Mouse (Mus musculus): ENCODE results near the gene Gm44805. TPM values are rescaled to one million over a fixed set of nuclear protein-coding genes. Genes with fewer than 3 reads are reported as not detected.

Gm44805 gene
- polyA plus RNA-seq, 1 experiment from 2014 or later = not detected

DNA sequence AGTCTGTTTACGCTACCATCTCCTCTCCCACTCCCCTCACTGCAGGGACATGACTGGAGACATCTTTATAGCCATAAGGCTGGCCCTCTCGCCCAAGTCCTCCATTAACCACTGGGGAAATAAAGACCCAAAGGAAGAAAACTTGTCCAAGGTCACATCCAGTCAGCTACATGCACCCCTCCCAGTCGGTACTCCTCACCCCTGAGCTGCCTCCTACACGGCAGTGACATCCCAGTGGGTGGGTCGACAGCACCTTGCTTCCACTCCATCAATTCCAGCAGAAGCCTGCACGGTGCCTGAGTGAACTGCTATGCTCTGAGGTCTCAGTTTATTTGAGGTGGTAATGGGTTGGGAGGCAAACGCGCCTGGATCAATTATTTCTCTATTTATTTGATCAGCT lies 17.3 kb downstream of the Gm44805 start:
- ATAC-seq (no peak), DNase-seq (ENCODE audit: low spot score) (no peak)
- H3K27ac ChIP-seq (ENCODE audit: low read depth, low read length) = no peak overlapping the region
- H3K36me3 ChIP-seq (ENCODE audit: control insufficient read depth, insufficient read depth, low read length) = peaks cover 23% of the 10 kb centered on the region
- H3K27me3 ChIP-seq (replicated peaks; ENCODE audit: control insufficient read depth, insufficient read depth, low read length) = no peaks in the 10 kb centered on the region
- no peaks in the 10 kb centered on the region for H3K9me3 ChIP-seq (replicated peaks; ENCODE audit: control insufficient read depth, low read length)
- peaks cover 12% of the 10 kb centered on the region for H3K4me1 ChIP-seq (ENCODE audit: control insufficient read depth, insufficient read depth, low read length)
- peak overlapping the region; percentile 98 for H3K9ac ChIP-seq (ENCODE audit: low read length)
- H3K4me3 ChIP-seq (ENCODE audit: low read depth, low read length) = peak overlapping the region; percentile 100
- peak overlapping the region; percentile 92 for H3K4me2 ChIP-seq (ENCODE audit: low read length)
- WGBS = 25% methylated on average over 8 of the region's 8 CpGs

DNA sequence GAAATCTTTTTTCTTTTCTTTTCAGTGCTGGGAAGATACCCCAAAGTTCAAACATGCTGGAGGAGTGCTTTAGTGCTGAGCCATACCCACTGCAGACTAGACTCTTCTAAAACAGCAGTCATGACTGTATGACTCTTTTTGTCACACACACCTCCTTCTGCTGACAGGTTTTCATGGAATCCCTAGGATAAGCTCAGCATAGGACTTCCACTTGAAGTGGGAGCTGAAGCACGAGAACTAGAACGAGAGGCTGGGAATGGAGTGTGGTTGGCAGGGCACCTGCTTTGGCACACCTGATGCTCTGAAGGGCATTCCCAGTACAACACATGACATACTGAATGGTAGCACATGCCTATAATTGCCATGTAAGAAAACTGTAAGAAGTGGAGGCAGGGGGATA lies 28.6 kb downstream of the Gm44805 start:
- H3K27me3 ChIP-seq (replicated peaks; ENCODE audit: control insufficient read depth, insufficient read depth, low read length) = no peaks in the 10 kb centered on the region
- no peaks in the 10 kb centered on the region for H3K4me1 ChIP-seq (ENCODE audit: control insufficient read depth, insufficient read depth, low read length)
- ATAC-seq = no peak
- no peak for DNase-seq (ENCODE audit: low spot score)
- no peak overlapping the region for H3K4me2 ChIP-seq (ENCODE audit: low read length)
- H3K4me3 ChIP-seq (ENCODE audit: low read depth, low read length) = no peak overlapping the region
- H3K9ac ChIP-seq (ENCODE audit: low read length) = no peak overlapping the region
- H3K36me3 ChIP-seq (ENCODE audit: control insufficient read depth, insufficient read depth, low read length) = peaks cover 73% of the 10 kb centered on the region
- WGBS = 100% methylated on average over 2 of the region's 2 CpGs
- no peak overlapping the region for H3K27ac ChIP-seq (ENCODE audit: low read depth, low read length)
- no peaks in the 10 kb centered on the region for H3K9me3 ChIP-seq (replicated peaks; ENCODE audit: control insufficient read depth, low read length)

DNA sequence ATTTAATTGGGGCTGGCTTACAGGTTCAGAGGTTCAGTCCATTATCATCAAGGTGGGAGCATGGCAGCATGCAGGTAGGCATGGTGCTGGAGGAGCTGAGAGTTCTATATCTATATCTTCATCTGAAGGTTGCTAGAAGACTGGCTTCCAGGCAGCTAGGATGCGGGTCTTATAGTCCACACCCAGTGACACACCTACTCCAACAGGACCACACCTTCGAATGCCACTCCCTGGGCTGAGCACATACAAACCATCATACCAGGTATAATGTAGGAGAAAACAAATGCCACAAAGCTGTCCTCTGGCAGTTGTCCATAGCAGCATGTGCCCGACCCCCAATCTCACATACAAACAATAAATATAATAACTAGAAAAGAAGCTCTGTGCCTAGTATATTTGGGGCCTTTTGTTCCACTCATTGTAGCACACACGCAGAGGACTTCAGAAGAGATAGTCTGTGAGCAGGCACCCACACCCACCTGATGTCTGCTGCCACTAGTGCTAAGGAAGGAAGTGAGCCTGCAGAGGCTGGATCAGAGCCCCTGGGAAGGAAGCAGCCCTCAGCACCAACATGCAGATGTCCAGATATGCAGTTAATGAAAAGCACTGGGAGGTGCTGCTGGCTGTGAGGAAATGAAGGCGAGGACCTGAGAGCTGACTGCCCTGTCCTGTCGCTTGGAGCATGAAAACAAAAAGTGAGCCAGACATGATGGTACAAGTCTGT lies 30.0 kb downstream of the Gm44805 start:
- H3K4me3 ChIP-seq (ENCODE audit: low read depth, low read length) = no peak overlapping the region
- H3K27me3 ChIP-seq (replicated peaks; ENCODE audit: control insufficient read depth, insufficient read depth, low read length) = no peaks in the 10 kb centered on the region
- H3K4me2 ChIP-seq (ENCODE audit: low read length) = no peak overlapping the region
- WGBS = 95% methylated on average over 6 of the region's 6 CpGs
- no peaks in the 10 kb centered on the region for H3K9me3 ChIP-seq (replicated peaks; ENCODE audit: control insufficient read depth, low read length)
- H3K27ac ChIP-seq (ENCODE audit: low read depth, low read length) = no peak overlapping the region
- DNase-seq (ENCODE audit: low spot score) (no peak), ATAC-seq (no peak)
- no peak overlapping the region for H3K9ac ChIP-seq (ENCODE audit: low read length)
- no peaks in the 10 kb centered on the region for H3K4me1 ChIP-seq (ENCODE audit: control insufficient read depth, insufficient read depth, low read length)
- H3K36me3 ChIP-seq (ENCODE audit: control insufficient read depth, insufficient read depth, low read length) = peaks cover 75% of the 10 kb centered on the region

DNA sequence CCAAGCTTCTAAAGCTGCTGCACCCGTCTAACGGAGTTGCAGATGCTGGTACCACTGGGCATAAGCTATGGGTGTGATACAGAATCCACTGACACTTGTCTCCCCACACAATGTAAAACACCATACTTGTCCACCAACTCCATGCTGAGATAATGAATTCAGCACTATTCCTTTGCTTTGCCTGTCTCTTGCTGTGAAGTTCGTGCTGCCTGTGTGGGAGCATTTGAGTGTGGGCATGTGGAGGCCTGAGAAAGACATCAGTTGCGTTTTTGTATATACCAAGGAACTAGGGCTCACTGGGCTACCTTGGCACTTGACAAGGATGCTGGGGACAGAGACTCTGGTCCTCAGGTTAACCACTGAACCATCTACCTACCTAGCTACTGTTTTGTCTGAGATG lies 40.0 kb downstream of the Gm44805 start:
- DNase-seq (ENCODE audit: low spot score) (no peak), ATAC-seq (no peak)
- Histone ChIP-seq H3K36me3 (ENCODE audit: control insufficient read depth, insufficient read depth, low read length) (peaks cover 95% of the 10 kb centered on the region), H3K4me1 (ENCODE audit: control insufficient read depth, insufficient read depth, low read length) (no peaks in the 10 kb centered on the region), H3K27me3 (replicated peaks; ENCODE audit: control insufficient read depth, insufficient read depth, low read length) (no peaks in the 10 kb centered on the region), H3K9ac (ENCODE audit: low read length) (no peak overlapping the region), H3K9me3 (replicated peaks; ENCODE audit: control insufficient read depth, low read length) (no peaks in the 10 kb centered on the region), H3K27ac (ENCODE audit: low read depth, low read length) (no peak overlapping the region), H3K4me3 (ENCODE audit: low read depth, low read length) (no peak overlapping the region), H3K4me2 (ENCODE audit: low read length) (no peak overlapping the region)
- WGBS = 95% methylated on average over 4 of the region's 4 CpGs

DNA sequence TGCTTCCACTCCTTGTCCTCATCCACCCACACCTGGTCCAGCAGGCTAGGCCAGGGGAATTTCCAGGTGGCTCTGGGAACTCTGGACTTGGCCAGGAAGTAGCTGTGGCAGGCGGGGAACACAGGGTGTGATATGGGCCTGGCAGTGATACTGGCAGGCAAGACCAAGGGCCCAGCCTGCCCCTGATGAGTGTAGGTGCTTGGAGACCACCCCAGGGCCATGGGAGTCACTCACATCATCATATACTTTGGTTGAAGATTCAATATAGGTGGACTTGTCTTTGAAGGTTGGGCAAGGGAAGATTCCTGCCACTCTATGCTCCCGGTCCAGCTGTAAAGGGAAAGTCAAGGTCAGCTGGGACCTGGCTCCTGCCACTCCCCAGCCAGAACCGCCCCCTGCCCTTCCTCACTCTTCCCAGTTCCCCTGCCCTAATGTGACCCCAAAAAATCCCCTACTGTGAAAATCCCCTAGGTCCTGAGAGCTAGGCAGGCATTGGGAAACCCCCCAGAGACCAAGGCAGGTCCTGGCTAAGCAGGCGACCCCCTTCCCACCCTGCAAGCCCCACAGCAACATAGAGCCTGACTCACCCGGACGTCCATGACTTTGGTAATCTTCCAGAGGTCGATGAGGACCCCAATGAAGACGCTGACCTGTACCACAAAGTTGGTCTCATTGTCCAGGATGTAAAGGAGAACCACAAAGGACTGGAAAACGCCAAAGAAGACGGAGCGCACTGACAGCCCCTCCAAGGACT lies 46.0 kb downstream of the Gm44805 start:
- WGBS = 88% methylated on average over 11 of the region's 11 CpGs
- Histone ChIP-seq H3K9ac (ENCODE audit: low read length) (no peak overlapping the region), H3K36me3 (ENCODE audit: control insufficient read depth, insufficient read depth, low read length) (peaks cover 84% of the 10 kb centered on the region), H3K4me1 (ENCODE audit: control insufficient read depth, insufficient read depth, low read length) (no peaks in the 10 kb centered on the region), H3K27me3 (replicated peaks; ENCODE audit: control insufficient read depth, insufficient read depth, low read length) (no peaks in the 10 kb centered on the region), H3K4me3 (ENCODE audit: low read depth, low read length) (no peak overlapping the region), H3K4me2 (ENCODE audit: low read length) (no peak overlapping the region), H3K9me3 (replicated peaks; ENCODE audit: control insufficient read depth, low read length) (no peaks in the 10 kb centered on the region), H3K27ac (ENCODE audit: low read depth, low read length) (no peak overlapping the region)
- DNase-seq (ENCODE audit: low spot score) (no peak), ATAC-seq (no peak)

DNA sequence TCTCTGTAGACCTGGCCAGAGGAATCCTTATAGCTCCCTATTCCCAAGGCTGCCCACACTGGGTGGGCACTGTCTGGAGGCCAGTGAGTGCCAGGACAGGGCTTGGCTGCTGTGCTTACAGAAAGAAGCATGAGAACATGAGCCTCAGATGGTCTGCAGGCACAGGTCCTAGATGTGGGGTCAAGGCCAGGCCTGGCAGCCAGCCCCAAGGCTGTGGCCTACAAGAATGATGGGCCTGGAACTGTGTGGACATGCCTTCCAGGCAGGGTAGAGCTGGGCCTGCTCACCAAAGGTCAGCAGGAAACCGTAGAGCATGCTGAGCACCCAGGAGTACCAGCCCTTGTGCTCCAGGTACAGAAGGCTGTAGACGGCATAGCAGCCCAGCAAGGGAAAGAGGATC lies 46.6 kb downstream of the Gm44805 start:
- H3K9ac ChIP-seq (ENCODE audit: low read length) = no peak overlapping the region
- H3K9me3 ChIP-seq (replicated peaks; ENCODE audit: control insufficient read depth, low read length) = no peaks in the 10 kb centered on the region
- no peaks in the 10 kb centered on the region for H3K27me3 ChIP-seq (replicated peaks; ENCODE audit: control insufficient read depth, insufficient read depth, low read length)
- no peak overlapping the region for H3K4me2 ChIP-seq (ENCODE audit: low read length)
- H3K27ac ChIP-seq (ENCODE audit: low read depth, low read length) = no peak overlapping the region
- 95% methylated on average over 2 of the region's 2 CpGs for WGBS
- H3K4me1 ChIP-seq (ENCODE audit: control insufficient read depth, insufficient read depth, low read length) = no peaks in the 10 kb centered on the region; the same call in 1 of the 2 replicates
- no peak for ATAC-seq
- no peak overlapping the region for H3K4me3 ChIP-seq (ENCODE audit: low read depth, low read length)
- DNase-seq (ENCODE audit: low spot score) = no peak
- peaks cover 78% of the 10 kb centered on the region for H3K36me3 ChIP-seq (ENCODE audit: control insufficient read depth, insufficient read depth, low read length)

DNA sequence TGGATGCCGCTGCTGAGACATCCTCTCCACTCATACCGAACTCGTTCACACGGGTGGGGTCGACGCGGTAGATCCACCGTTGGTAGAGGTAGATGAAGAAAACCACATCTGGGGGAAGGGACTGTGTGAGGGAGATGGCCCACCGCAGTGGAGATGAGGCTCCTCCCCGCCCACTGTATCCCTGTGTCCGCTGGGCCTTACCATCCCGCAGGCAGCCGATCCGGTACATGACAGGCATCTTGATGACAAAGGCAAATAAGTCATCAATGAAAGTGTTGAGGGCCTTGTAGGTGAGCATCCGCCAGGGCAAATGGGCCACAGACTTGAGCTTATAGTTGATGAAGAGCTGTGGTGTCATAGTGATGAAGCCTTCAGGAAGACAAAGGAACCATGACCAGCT lies 47.4 kb downstream of the Gm44805 start:
- H3K9me3 ChIP-seq (replicated peaks; ENCODE audit: control insufficient read depth, low read length) = no peaks in the 10 kb centered on the region
- H3K4me1 ChIP-seq (ENCODE audit: control insufficient read depth, insufficient read depth, low read length) = no peaks in the 10 kb centered on the region; the same call in 1 of the 2 replicates
- 91% methylated on average over 15 of the region's 15 CpGs for WGBS
- ATAC-seq = no peak
- H3K4me2 ChIP-seq (ENCODE audit: low read length) = no peak overlapping the region
- no peak overlapping the region for H3K9ac ChIP-seq (ENCODE audit: low read length)
- no peak for DNase-seq (ENCODE audit: low spot score)
- H3K36me3 ChIP-seq (ENCODE audit: control insufficient read depth, insufficient read depth, low read length) = peaks cover 70% of the 10 kb centered on the region
- H3K4me3 ChIP-seq (ENCODE audit: low read depth, low read length) = no peak overlapping the region
- H3K27me3 ChIP-seq (replicated peaks; ENCODE audit: control insufficient read depth, insufficient read depth, low read length) = no peaks in the 10 kb centered on the region
- no peak overlapping the region for H3K27ac ChIP-seq (ENCODE audit: low read depth, low read length)

DNA sequence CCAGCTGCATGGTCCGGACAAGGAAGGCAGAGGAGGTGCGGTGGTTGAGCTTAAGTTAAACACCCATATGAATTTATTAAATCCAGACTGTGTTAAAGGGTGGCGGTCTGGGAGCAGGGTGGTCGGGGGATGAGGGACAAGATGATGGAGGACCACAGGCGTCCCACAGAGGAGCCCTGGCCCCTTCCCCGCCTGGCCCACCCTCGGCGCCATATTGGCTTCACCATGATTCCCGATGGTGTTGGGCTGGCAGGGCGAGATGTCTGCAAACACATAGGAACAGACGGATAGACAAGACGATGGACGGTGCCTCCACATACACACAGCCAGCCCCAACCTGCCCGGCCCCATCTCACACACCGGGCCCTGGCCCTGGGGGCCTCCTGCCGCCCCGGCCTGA lies 48.0 kb downstream of the Gm44805 start:
- 94% methylated on average over 17 of the region's 17 CpGs for WGBS
- ATAC-seq (no peak), DNase-seq (ENCODE audit: low spot score) (no peak)
- no peak overlapping the region for H3K4me2 ChIP-seq (ENCODE audit: low read length)
- H3K27me3 ChIP-seq (replicated peaks; ENCODE audit: control insufficient read depth, insufficient read depth, low read length) = no peaks in the 10 kb centered on the region
- H3K4me1 ChIP-seq (ENCODE audit: control insufficient read depth, insufficient read depth, low read length) = peaks cover under 1% of the 10 kb centered on the region; the same call in 1 of the 2 replicates
- H3K9me3 ChIP-seq (replicated peaks; ENCODE audit: control insufficient read depth, low read length) = no peaks in the 10 kb centered on the region
- H3K27ac ChIP-seq (ENCODE audit: low read depth, low read length) = no peak overlapping the region
- no peak overlapping the region for H3K4me3 ChIP-seq (ENCODE audit: low read depth, low read length)
- H3K9ac ChIP-seq (ENCODE audit: low read length) = no peak overlapping the region
- peaks cover 64% of the 10 kb centered on the region for H3K36me3 ChIP-seq (ENCODE audit: control insufficient read depth, insufficient read depth, low read length)

DNA sequence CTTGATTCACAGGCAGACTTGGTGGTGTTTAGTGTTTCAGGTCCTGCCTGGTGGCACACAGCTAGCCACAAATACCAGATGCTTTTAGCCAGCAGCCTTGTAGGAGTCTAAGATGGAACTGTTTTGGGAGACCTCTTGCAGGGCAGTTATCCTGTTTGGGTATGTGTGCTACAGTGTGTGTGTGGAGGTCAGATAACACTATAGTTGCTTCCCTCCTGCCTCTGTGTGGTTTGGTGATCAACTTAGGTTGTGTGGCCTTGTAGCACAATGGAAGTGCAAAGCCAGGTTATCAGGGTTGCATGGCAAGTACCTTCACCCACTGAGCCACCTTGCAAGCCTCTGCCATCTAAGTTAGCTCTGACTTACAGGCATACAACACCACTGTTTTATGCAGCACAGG lies 48.5 kb downstream of the Gm44805 start:
- Histone ChIP-seq H3K4me1 (ENCODE audit: control insufficient read depth, insufficient read depth, low read length) (peaks cover 2% of the 10 kb centered on the region; the same call in 1 of the 2 replicates), H3K4me2 (ENCODE audit: low read length) (no peak overlapping the region), H3K27me3 (replicated peaks; ENCODE audit: control insufficient read depth, insufficient read depth, low read length) (no peaks in the 10 kb centered on the region), H3K27ac (ENCODE audit: low read depth, low read length) (no peak overlapping the region), H3K9ac (ENCODE audit: low read length) (no peak overlapping the region), H3K36me3 (ENCODE audit: control insufficient read depth, insufficient read depth, low read length) (peaks cover 59% of the 10 kb centered on the region), H3K9me3 (replicated peaks; ENCODE audit: control insufficient read depth, low read length) (no peaks in the 10 kb centered on the region), H3K4me3 (ENCODE audit: low read depth, low read length) (no peak overlapping the region)
- ATAC-seq = no peak
- no peak for DNase-seq (ENCODE audit: low spot score)

Data from forebrain, embryonic 14.5 days (tissue).